Mouse (Mus musculus): ENCODE results near the gene Rsrc2.
"Not testable (repeated sequence)": the region's sequence is repeated elsewhere in the genome, so short reads cannot be mapped to it uniquely, and the experiment has no call there.

Rsrc2 gene

GRCm38 (mm10) chr5:123749065-123750064 lies at the start of gene Rsrc2, which contains the start of gene Kntc1:
Gene Rsrc2 (minus strand): TSS chr5:123749414.
Gene Kntc1 (plus strand): TSS chr5:123749716.
- peak; percentile 98 to 99 for DNase-seq (ENCODE audit: low spot score in 2 of 2)

GRCm38 (mm10) chr5:123793081-123793480 lies 43.9 kb upstream of the Rsrc2 start:
- DNase-seq (ENCODE audit: low spot score in 2 of 2), result no peak

GRCm38 (mm10) chr5:123788976-123789375 lies 39.8 kb upstream of the Rsrc2 start:
- no peak for DNase-seq (ENCODE audit: low spot score in 2 of 2)

- DNase-seq (ENCODE audit: low spot score in 2 of 2), result no peak
Observed at GRCm38 (mm10) chr5:123781864-123782263, 32.6 kb upstream of the Rsrc2 start.

- no peak for DNase-seq (ENCODE audit: low spot score in 2 of 2)
Observed at GRCm38 (mm10) chr5:123780716-123781115, 31.5 kb upstream of the Rsrc2 start.

GRCm38 (mm10) chr5:123773441-123773840 lies 24.2 kb upstream of the Rsrc2 start:
- no peak for DNase-seq (ENCODE audit: low spot score in 2 of 2)

GRCm38 (mm10) chr5:123766455-123766854 lies 17.2 kb upstream of the Rsrc2 start:
- DNase-seq (ENCODE audit: low spot score in 2 of 2), result not testable (repeated sequence)

- DNase-seq (ENCODE audit: low spot score in 2 of 2), result no peak
Observed at GRCm38 (mm10) chr5:123765506-123765905, 16.3 kb upstream of the Rsrc2 start.

- peak in 1 of 2 experiments; percentile 17 for DNase-seq (ENCODE audit: low spot score in 2 of 2)
Observed at GRCm38 (mm10) chr5:123748339-123749064, 712 bp downstream of the Rsrc2 start.

- DNase-seq (ENCODE audit: low spot score in 2 of 2), result no peak
Observed at GRCm38 (mm10) chr5:123747604-123748003, 1.6 kb downstream of the Rsrc2 start.

GRCm38 (mm10) chr5:123746253-123746652 lies 3.0 kb downstream of the Rsrc2 start:
- DNase-seq (ENCODE audit: low spot score in 2 of 2), result no peak

GRCm38 (mm10) chr5:123744358-123744757 lies 4.9 kb downstream of the Rsrc2 start:
- no peak for DNase-seq (ENCODE audit: low spot score in 2 of 2)

GRCm38 (mm10) chr5:123730981-123731380 lies 18.2 kb downstream of the Rsrc2 start:
- no peak for DNase-seq (ENCODE audit: low spot score in 2 of 2)

- DNase-seq (ENCODE audit: low spot score in 2 of 2), result not testable (repeated sequence)
Observed at GRCm38 (mm10) chr5:123723816-123724215, 25.4 kb downstream of the Rsrc2 start.

- peak; percentile 92 to 93 for DNase-seq (ENCODE audit: low spot score in 2 of 2)
Observed at GRCm38 (mm10) chr5:123720328-123721311, 28.6 kb downstream of the Rsrc2 start, which contains the start of gene Zcchc8. Gene Zcchc8 (minus strand): TSS chr5:123721100.

GRCm38 (mm10) chr5:123714622-123715021 lies 34.6 kb downstream of the Rsrc2 start:
- no peak for DNase-seq (ENCODE audit: low spot score in 2 of 2)

- DNase-seq (ENCODE audit: low spot score in 2 of 2), result no peak
Observed at GRCm38 (mm10) chr5:123713782-123714181, 35.4 kb downstream of the Rsrc2 start.

- no peak for DNase-seq (ENCODE audit: low spot score in 2 of 2)
Observed at GRCm38 (mm10) chr5:123709571-123709970, 39.6 kb downstream of the Rsrc2 start.

GRCm38 (mm10) chr5:123708598-123708997 lies 40.6 kb downstream of the Rsrc2 start:
- DNase-seq (ENCODE audit: low spot score in 2 of 2), result no peak

- peak in 1 of 2 experiments; percentile 33 for DNase-seq (ENCODE audit: low spot score in 2 of 2)
Observed at GRCm38 (mm10) chr5:123700625-123701024, 48.6 kb downstream of the Rsrc2 start.

GRCm38 (mm10) chr5:123699198-123699597 lies 50.0 kb downstream of the Rsrc2 start:
- DNase-seq (ENCODE audit: low spot score in 2 of 2), result peak; percentile 62 to 86
